Mouse (Mus musculus) lung, adult 18-20 months (tissue): ENCODE data around the gene Gcc2.
"Not testable (repeated sequence)": the region's sequence is repeated elsewhere in the genome, so short reads cannot be mapped to it uniquely, and the experiment has no call there.

Source experiments
- DNase-seq, 2 experiments: peaks; one replicate each; pipeline ENCODE4 v3.0.0; 2022; ENCODE audit warnings: mixed read lengths in 2 of 2

Gcc2 gene

DNA sequence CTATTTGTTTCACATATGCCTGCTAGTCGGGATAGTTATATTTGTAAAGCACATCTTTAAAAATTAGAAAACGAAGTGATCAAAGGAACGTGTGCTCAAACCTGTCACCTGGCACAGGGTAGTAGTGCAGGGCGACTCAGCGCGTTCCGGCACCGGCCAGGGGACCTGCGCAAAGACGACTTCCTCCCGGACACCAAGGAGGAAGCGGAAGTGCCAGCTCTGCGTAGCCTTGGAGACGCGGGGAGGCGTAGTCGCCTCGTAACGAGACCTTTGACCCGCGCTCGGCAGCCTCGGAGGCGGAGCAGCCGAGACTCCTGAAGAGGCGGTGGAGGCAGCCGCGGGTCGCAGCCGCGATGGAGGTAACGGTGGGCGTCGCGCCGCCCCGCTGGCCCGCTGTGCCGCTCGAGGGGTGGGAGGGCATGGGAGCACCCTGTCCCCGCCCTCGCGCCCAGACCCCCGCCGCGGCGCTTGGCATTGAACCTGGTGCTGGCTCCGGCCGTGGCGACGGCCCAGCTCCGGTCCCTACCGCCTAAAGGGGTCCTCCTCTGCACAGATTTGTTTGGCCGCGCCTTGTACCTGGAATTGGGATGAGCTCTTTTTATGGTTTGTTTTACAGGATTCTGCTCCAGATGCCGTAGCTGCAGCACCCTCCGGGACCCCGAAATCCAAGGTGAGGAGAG lies at the start of gene Gcc2:
Gene Gcc2, plus strand, starts transcription at position 285 of the 680 bp plus-strand sequence.
- peak; percentile 95 to 97 for DNase-seq

DNA sequence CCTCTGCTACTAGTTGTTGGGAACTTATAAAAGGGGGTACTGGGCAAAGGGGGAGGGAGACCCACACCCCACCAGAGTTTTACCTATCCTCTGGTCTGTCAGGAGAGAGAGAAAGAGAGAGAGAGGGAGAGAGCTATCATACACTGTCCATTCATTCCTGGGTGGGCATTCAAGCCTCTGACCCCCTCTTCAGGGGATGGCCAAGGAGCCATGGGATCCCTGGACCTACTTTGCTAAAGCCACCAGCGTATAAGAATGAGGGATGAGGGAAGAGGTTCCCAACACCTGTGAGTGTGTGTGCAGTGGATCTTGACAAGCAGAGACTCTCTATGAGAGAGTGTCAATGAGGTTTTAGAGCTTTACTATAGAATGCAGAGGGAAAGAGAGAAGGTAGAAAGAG lies 49.3 kb upstream of the Gcc2 start:
- DNase-seq: no peak

GRCm38 (mm10) chr10:58206639-58207404 lies 48.5 kb upstream of the Gcc2 start:
- DNase-seq: no peak

DNA sequence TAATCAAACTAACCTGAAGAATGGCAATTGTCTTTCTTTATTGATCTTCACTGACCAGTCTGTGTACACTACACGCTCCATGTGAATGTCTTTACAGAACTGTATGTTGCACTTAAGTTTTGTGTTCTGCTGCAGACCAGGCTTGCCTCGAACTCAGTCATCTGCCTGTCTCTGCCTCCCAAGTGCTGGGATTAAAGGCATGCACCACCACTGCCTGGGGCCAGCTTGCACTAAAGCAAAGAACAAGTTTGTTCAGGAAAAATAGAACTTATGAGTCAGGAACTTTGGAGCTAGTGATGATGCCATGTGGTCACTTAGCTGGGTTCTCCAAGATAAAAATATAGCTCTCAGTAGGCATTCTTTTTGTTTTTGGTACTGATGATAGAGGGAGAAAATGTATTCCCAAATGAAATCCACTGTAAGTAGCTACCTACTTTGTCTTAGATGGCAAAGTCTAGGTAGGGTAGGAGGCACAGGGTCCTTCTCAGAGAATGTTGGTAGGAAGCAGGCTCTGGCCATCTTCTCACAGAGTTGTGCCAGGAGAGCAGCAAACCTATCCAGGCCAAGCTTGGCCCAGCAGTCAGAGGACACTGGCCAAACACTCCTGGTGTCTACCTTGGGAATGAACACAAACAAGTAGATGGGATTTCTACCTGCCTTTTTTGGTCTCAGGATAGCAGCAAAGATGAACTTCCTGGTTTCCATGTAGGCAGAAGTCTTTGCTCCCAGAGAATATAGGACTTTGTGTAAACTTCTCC lies 45.4 kb upstream of the Gcc2 start:
- no peak for DNase-seq

DNA sequence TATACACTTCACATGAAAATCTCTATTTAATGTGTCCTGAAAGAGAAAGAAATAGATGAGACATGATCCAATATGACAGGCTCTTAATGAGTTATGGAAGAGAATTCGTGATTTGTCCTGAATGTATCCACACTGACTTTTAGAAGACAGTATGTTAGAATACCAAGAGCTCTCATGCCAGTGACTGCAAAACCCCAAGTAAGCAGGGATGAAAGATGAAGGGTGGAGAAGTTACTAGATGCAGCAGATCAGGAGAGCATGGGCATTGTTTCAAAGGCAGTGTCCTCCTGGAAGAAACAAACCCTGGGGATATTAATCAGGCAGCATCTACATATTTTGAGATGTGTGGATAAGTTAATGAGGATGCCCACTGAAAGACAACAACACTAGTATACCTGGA lies 44.8 kb upstream of the Gcc2 start:
- DNase-seq: no peak

DNA sequence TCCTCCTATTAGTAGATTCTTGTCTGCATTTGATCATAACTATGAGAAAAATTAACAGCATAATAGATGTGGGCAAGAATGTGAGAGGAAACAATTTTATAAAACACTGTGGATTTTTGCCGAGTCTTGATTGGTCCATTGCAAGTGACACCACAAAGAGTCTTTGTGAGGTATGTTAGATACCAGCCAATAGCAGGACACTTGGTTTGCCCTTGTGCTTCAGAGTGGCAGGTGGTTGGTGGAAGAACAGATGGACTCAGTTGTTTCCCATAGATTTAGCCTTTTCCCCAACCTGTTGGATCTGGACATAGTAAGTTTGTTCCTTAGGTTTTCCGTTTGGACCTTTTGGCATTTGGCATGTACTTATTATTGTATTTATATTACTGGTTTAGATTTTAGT lies 44.1 kb upstream of the Gcc2 start:
- no peak for DNase-seq

- no peak for DNase-seq
Measured at GRCm38 (mm10) chr10:58212230-58212629, 43.1 kb upstream of the Gcc2 start.

- no peak for DNase-seq
Measured at GRCm38 (mm10) chr10:58214497-58214896, 40.8 kb upstream of the Gcc2 start.

- DNase-seq: no peak
Measured at GRCm38 (mm10) chr10:58214934-58215333, 40.4 kb upstream of the Gcc2 start.

DNA sequence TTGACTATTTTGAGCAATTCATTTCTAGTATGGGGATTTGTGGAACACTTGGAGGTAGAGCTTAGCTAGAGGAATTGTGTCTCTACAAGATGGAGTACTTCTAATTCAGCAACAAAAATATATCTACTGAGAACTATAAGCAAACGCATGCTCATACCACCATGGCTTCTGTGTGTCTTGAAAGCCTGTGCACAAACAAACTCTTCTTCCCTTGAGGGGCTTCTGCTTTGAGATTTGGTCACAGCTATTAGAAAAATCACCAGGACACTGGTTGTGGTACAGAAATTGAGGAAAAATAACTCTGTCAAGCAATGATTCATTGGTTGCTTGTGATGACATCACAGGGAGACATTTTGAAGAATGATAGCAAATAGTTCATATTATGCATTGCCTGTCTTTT lies 39.9 kb upstream of the Gcc2 start:
- no peak for DNase-seq

- DNase-seq: no peak
Measured at GRCm38 (mm10) chr10:58217366-58217765, 37.9 kb upstream of the Gcc2 start.

DNA sequence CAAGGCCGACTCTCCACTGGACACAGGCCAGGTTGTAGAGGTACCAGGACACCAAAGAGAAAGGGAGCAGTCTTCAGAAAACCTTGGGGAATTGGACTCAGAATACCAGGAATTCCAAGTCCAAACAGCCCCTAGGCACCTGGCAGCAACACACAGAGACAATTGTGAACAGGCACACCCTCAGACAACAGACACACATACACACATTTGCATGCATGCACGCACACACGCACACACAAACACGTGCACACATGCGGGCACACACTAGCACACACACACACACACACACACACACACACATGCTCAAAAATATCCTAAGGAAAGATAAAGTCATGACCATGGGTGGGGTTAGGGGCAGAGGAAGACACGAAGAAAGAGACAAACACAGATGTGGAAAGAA lies 34.6 kb upstream of the Gcc2 start:
- no peak for DNase-seq

DNA sequence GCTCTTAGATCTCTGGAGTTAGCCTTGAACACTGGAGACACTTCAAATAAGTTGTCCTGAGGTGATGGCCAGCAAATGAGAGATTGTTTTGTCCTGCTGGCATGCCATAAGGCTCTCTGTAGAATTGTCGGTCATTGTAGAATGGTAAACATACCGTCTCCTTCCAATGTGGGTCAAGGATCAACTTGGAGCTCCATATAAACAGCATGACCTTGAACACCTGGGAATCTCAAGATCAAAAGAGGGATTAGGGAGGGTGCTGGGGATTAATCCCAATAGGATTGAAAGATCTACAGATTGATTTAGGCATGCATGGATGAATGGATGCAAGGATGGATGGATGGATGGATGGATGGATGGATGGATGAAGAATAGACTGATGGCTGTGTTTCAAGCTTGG lies 33.7 kb upstream of the Gcc2 start:
- not testable (repeated sequence) for DNase-seq

DNA sequence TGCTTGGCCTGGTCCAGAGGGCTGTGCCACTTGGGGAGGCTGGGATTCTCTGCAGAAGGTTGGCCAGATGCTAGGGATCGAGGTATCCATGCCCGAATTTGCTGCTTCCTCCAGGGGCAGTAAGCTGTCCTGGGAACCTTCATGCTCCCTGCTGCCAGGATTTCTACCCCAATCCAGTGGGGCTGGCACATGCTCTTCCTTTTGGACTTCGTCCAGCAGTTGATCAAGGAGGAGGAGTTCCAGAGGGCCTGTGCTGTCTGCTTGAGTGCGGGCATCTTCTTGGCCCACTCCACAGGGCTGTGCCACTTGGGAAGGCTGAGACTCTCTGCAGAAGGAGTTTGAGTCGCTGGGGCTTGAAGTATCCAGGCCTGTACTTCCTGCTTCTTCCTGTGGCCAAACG lies 32.1 kb upstream of the Gcc2 start:
- DNase-seq: not testable (repeated sequence)

- DNase-seq: peak; percentile 54 to 72
Measured at GRCm38 (mm10) chr10:58223972-58224805, 31.1 kb upstream of the Gcc2 start.

GRCm38 (mm10) chr10:58224827-58225785 lies 30.2 kb upstream of the Gcc2 start, which contains the start of gene AW822073:
AW822073 (minus strand) TSS chr10:58224930.
- peak in 1 of 2 experiments; percentile 49 for DNase-seq

DNA sequence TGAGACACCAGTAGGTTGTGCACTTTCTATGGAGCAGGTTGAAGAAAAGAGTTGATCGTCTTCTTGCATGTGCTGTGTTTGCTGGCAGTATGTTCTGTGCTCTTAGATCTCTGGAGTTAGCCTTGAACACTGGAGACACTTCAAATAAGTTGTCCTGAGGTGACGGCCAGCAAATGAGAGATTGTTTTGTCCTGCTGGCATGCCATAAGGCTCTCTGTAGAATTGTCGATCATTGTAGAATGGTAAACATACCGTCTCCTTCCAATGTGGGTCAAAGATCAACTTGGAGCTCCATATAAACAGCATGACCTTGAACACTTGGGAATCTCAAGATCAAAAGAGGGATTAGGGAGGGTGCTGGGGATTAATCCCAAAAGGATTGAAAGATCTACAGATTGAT lies 28.9 kb upstream of the Gcc2 start:
- not testable (repeated sequence) for DNase-seq

- DNase-seq: peak in 1 of 2 experiments; percentile 44
Measured at GRCm38 (mm10) chr10:58227798-58228197, 27.5 kb upstream of the Gcc2 start.

DNA sequence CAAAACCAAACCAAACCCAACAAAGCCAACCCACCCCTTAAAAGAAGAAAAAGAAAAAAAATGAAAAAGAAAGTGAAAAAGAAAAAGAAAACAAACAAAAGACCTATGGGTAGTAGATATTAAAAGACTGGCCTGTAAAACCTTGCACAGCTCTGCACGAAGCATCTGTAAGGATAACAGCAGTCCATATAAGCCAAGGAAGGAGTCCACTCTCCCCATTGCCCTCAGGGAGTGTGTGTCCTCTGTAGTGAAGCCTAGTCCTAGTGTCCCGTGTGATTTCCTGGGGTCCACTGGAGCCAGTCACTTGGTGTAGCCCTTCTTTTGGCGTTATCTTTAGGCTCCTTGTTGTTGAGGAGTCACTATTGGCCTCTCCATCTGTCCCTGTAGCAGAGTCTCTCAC lies 25.3 kb upstream of the Gcc2 start:
- not testable (repeated sequence) for DNase-seq

- DNase-seq: peak in 1 of 2 experiments; percentile 57
Measured at GRCm38 (mm10) chr10:58231088-58231487, 24.2 kb upstream of the Gcc2 start.
